Mouse (Mus musculus) limb, embryonic 11.5 days (tissue): ENCODE measurements around the gene Flywch1. TPM values are rescaled to one million over a fixed set of nuclear protein-coding genes. Genes with fewer than 3 reads are reported as not detected.

Source experiments
- ATAC-seq: fragments of 200-750 bp; cut with Nextera tagmentation; 2 replicates; pipeline ENCODE4 v1.8.0; 2017; ENCODE audit warnings: low read depth; ENCODE audit not compliant: insufficient number of reproducible peaks, low FRiP score, low TSS enrichment
- DNase-seq: peaks from one replicate; pipeline ENCODE4 v3.0.0-alpha.2; 2015; ENCODE audit warnings: low spot score
- H3K27ac ChIP-seq: fragments of 300-500 bp; sonication (generic); replicated peaks from 2 replicates; pipeline ENCODE4 v1.5.1; 2014; ENCODE audit warnings: low read depth, mild to moderate bottlenecking, low read length
- H3K27me3 ChIP-seq: fragments of 300-500 bp; sonication (generic); 2 replicates; pipeline ENCODE4 v1.6.1; 2014; ENCODE audit warnings: mild to moderate bottlenecking, low read length, mixed read lengths; ENCODE audit not compliant: control insufficient read depth, insufficient read depth
- H3K36me3 ChIP-seq: fragments of 300-500 bp; sonication (generic); 2 replicates; pipeline ENCODE4 v1.6.1; 2014; ENCODE audit warnings: mild to moderate bottlenecking, low read length, moderate library complexity, mixed read lengths; ENCODE audit not compliant: control insufficient read depth, insufficient read depth
- H3K4me1 ChIP-seq: fragments of 300-500 bp; sonication (generic); 2 replicates; pipeline ENCODE4 v1.6.1; 2014; ENCODE audit warnings: low read length, mixed read lengths; ENCODE audit not compliant: control insufficient read depth, insufficient read depth
- H3K4me2 ChIP-seq: fragments of 300-500 bp; sonication (generic); 2 replicates; pipeline ENCODE4 v1.6.1; 2014; ENCODE audit warnings: low read depth, mild to moderate bottlenecking, moderate library complexity; ENCODE audit not compliant: severe bottlenecking
- H3K4me3 ChIP-seq: fragments of 300-500 bp; sonication (generic); 2 replicates; pipeline ENCODE4 v1.5.1; 2014; ENCODE audit warnings: low read depth, low read length
- H3K9ac ChIP-seq: fragments of 300-500 bp; sonication (generic); 2 replicates; pipeline ENCODE4 v1.6.1; 2014; ENCODE audit warnings: mild to moderate bottlenecking, low read length
- H3K9me3 ChIP-seq: fragments of 300-500 bp; sonication (generic); 2 replicates; pipeline ENCODE4 v1.6.1; 2016; ENCODE audit warnings: low read length; ENCODE audit not compliant: control insufficient read depth
- WGBS: fragments of 180-500 bp; shearing (Covaris S2); extraction: QIAGEN DNeasy Blood & Tissue Kit; methylation state at CpG from one replicate; pipeline ENCODE4 v1.1.7; 2014; 5-methylcytosine and 5-hydroxymethylcytosine counted together
- polyA plus RNA-seq: library from polyadenylated mRNA; unstranded; fragments of >200 nt; fragmentation: Nextera tagmentation; extraction: Ambion mirVana; gene quantifications from 2 replicates; pipeline ENCODE4 v1.2.1, GENCODE M21; 2014

Gene Flywch1
- polyA plus RNA-seq, 1 experiment from 2014 or later = 125 TPM

DNA sequence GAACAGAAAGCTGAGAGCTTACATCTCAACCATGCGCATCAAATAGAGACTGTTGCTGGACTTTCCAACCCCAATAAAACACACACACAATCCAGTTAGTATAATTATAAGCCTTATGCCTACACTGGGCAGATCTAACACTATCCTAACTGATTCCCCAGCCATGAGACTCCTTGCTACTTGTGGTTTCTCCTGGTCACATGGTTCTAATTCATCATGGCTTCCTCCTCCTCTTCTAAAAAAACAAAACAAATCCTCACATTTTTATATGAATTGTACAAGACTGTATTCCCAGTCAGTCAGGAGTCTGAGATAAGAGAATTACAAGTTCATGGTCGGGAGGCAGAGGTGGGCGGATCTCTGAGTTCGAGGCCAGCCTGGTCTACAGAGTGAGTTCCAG, 17.6 kb upstream of the Flywch1 start:
- Histone ChIP-seq H3K36me3 (no peaks in the 10 kb centered on the region), H3K4me3 (no peak overlapping the region), H3K4me2 (no peak overlapping the region), H3K4me1 (0 out of 2 replicates have a peak, but pooled peaks cover 5% of the 10 kb centered on the region), H3K9me3 (no peaks in the 10 kb centered on the region), H3K27ac (no peak overlapping the region), H3K27me3 (no peaks in the 10 kb centered on the region), H3K9ac (no peak overlapping the region)
- ATAC-seq = no peak
- WGBS = 90% methylated on average over 4 of the region's 4 CpGs
- no peak for DNase-seq

GRCm38 (mm10) chr17:23786510-23786931, 15.1 kb upstream of the Flywch1 start:
- Histone ChIP-seq H3K36me3 (no peaks in the 10 kb centered on the region), H3K4me2 (peak overlapping the region; percentile 76), H3K9me3 (no peaks in the 10 kb centered on the region), H3K4me3 (peak overlapping the region; percentile 60; the same call in 1 of the 2 replicates), H3K27me3 (no peaks in the 10 kb centered on the region), H3K4me1 (0 out of 2 replicates have a peak, but pooled peaks cover 5% of the 10 kb centered on the region), H3K27ac (no peak overlapping the region), H3K9ac (no peak overlapping the region)
- peak; percentile 39 for DNase-seq
- no peak for ATAC-seq
- 21% methylated on average over 13 of the region's 13 CpGs for WGBS

DNA sequence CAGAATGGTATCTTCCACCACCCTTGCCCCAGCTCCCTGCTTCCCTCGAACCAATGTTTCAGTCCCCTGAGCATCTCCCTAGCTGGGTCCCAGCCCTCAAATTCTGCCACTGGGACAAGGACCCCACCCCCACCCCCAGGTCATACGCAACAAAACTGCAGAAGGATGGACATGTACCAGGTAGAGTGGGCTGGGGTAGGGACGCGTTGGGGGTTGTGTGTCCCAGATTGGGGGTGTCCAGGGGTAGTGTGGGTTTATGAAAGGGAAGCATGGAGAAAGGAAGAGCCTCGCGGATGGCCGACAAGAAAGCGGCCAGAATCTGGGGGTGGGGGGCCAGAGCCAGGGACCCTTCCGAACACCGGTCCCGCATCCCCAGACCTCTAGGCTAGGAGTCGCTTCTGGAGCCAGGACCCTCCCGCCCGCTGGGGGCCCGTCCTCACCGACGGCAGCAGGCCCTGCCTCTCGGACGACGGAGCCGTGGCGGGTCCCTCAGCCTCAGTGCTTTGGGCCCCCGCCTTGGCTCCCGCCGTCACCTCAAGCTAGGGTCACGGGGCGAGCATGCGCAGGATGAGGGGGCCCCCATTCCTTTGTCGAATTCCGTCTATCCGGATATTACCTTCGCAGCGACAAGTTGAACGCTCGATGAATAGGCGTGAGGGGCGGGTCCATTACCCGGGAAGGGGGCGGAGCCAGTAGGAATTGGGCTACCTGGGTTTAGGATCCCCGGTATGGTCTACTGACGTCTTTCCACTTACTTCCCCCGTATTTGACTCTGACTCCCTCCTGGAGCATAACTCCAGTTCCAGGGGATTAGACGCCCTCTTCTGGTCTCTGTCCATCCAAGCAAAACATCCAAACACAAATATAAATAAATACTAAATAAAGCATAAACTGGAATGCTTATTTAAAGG, 14.4 kb upstream of the Flywch1 start, which contains the start of gene Flywch2:
Gene Flywch2, minus strand, starts transcription at position 521 of the 911 bp plus-strand sequence.
- Histone ChIP-seq H3K4me2 (peak within 1 kb of the TSS; percentile 76), H3K4me1 (0 out of 2 replicates have a peak, but pooled peaks cover 2% of the 10 kb centered on the region), H3K27me3 (no peaks in the 10 kb centered on the region), H3K27ac (0 out of 2 replicates have a peak within 1 kb of the TSS, but pooled peaks have one; percentile 56), H3K9ac (peak within 1 kb of the TSS; percentile 80), H3K9me3 (no peaks in the 10 kb centered on the region), H3K4me3 (peak within 1 kb of the TSS; percentile 60), H3K36me3 (no peaks in the 10 kb centered on the region)
- ATAC-seq (peak; percentile 78), DNase-seq (peak; percentile 90)
- WGBS = 4% methylated on average over 35 of the region's 43 CpGs

DNA sequence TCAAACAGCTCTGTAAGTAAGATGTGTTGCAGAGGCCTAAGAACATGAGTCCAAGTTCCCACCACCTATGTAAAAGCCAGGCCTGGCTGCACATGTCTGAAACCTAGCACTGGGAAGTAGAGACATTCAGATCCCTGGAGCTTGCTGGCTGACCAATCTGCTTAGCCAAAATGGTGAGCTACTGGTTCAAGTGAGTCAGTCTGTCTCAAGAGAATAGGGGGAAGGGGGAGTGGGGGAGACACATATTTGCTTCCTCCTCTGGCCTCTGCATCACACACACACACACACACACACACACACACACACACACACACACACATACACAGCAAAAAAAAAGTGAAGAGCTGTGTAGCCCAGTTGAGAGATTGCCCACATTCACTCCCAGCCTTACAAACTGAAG, 11.9 kb upstream of the Flywch1 start:
- Histone ChIP-seq H3K27me3 (no peaks in the 10 kb centered on the region), H3K4me3 (no peak overlapping the region), H3K27ac (no peak overlapping the region), H3K9me3 (no peaks in the 10 kb centered on the region), H3K9ac (no peak overlapping the region), H3K4me1 (no peaks in the 10 kb centered on the region), H3K36me3 (no peaks in the 10 kb centered on the region), H3K4me2 (no peak overlapping the region)
- no peak for DNase-seq
- ATAC-seq = no peak

DNA sequence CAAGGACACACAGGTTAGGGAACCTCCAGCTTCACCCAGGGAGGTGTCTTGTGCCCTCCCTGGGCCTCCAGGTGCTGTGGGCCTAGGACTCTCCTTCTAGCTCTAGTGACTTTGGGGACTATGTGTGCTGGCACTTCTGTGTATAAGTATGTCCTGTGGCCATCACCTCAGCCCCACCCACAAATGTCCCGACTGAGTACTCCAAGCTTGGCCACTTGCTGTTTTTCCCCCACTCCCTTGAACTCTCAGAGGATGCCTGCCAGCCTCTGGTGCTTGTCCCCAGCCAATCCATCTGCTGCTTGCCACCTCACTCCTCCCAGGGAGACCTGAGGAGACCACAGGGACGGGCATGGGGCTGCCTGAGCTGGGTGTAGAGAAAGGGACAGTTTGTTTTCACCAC, 7.0 kb upstream of the Flywch1 start:
- Histone ChIP-seq H3K27me3 (no peaks in the 10 kb centered on the region), H3K9ac (no peak overlapping the region), H3K4me1 (no peaks in the 10 kb centered on the region), H3K27ac (no peak overlapping the region), H3K9me3 (no peaks in the 10 kb centered on the region), H3K4me3 (no peak overlapping the region), H3K36me3 (no peaks in the 10 kb centered on the region; the same call in 1 of the 2 replicates), H3K4me2 (no peak overlapping the region)
- DNase-seq (no peak), ATAC-seq (no peak)
- 51% methylated on average over 2 of the region's 2 CpGs for WGBS

DNA sequence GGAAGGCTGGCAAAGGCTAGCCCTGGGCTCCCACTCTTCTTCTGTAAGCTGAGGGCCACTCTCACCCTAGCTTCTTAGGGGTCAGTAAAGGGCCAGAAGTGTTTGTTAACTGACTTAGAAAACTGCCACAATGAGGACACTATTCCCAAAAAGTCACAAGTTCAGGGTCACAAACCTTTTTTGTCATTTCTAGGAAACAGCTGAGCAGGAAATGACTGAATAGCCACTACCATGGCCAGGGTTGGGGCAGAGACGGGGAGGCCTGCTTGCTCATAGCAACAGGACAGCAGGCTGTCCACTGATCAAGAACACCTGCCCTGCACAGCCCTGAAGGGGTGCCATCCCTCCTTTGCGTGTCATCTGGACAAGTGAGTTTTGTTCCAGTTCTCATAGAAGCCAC, 5.7 kb upstream of the Flywch1 start:
- no peak overlapping the region for H3K27ac ChIP-seq
- H3K4me1 ChIP-seq = no peaks in the 10 kb centered on the region
- no peaks in the 10 kb centered on the region; the same call in 1 of the 2 replicates for H3K36me3 ChIP-seq
- H3K9ac ChIP-seq = no peak overlapping the region
- ATAC-seq (no peak), DNase-seq (no peak)
- H3K27me3 ChIP-seq = no peaks in the 10 kb centered on the region
- H3K4me3 ChIP-seq = no peak overlapping the region
- no peaks in the 10 kb centered on the region for H3K9me3 ChIP-seq
- WGBS = 91% methylated on average over 2 of the region's 2 CpGs
- H3K4me2 ChIP-seq = no peak overlapping the region

- WGBS = 81% methylated on average over 10 of the region's 10 CpGs
- Histone ChIP-seq H3K27ac (no peak overlapping the region), H3K9ac (no peak overlapping the region), H3K9me3 (no peaks in the 10 kb centered on the region), H3K36me3 (no peaks in the 10 kb centered on the region; the same call in 1 of the 2 replicates), H3K27me3 (no peaks in the 10 kb centered on the region), H3K4me2 (no peak overlapping the region), H3K4me1 (no peaks in the 10 kb centered on the region), H3K4me3 (no peak overlapping the region)
- ATAC-seq (no peak), DNase-seq (no peak)
Observed at GRCm38 (mm10) chr17:23776216-23776615, 4.8 kb upstream of the Flywch1 start.

GRCm38 (mm10) chr17:23774090-23774489, 2.7 kb upstream of the Flywch1 start:
- no peak overlapping the region for H3K4me3 ChIP-seq
- H3K4me1 ChIP-seq = peaks cover 5% of the 10 kb centered on the region
- WGBS = 4% methylated on average over 12 of the region's 12 CpGs
- DNase-seq (peak; percentile 88), ATAC-seq (0 out of 2 replicates have a peak, but pooled peaks have one; percentile 36)
- no peak overlapping the region for H3K9ac ChIP-seq
- H3K9me3 ChIP-seq = no peaks in the 10 kb centered on the region
- H3K27ac ChIP-seq = no peak overlapping the region
- no peak overlapping the region for H3K4me2 ChIP-seq
- H3K27me3 ChIP-seq = no peaks in the 10 kb centered on the region
- no peaks in the 10 kb centered on the region; the same call in none of the 2 replicates for H3K36me3 ChIP-seq
